Mouse (Mus musculus): ENCODE data around the gene Prmt6. TPM values are rescaled to one million over a fixed set of nuclear protein-coding genes. Genes with fewer than 3 reads are reported as not detected.

Gene Prmt6
- 19.8 and 21.6 TPM in 2 replicates for polyA plus RNA-seq (2015; fragmentation: Nextera tagmentation; extraction: Ambion mirVana)

- H3K27me3 ChIP-seq: no peaks in the 10 kb centered on the region
- H3K4me3 ChIP-seq (replicated peaks): peak within 1 kb of the TSS; percentile 94
- peaks cover 15% of the 10 kb centered on the region for H3K4me1 ChIP-seq
- peak within 1 kb of the TSS; percentile 74 for H3K4me2 ChIP-seq (replicated peaks)
- WGBS: 17% methylated on average over 37 of the region's 38 CpGs
- peak within 1 kb of the TSS; percentile 94 for H3K27ac ChIP-seq (replicated peaks)
- peak within 1 kb of the TSS; percentile 90 for H3K9ac ChIP-seq
- peak; percentile 92 for ATAC-seq (ENCODE audit: insufficient number of reproducible peaks, low FRiP score, low TSS enrichment, low read depth)
- no peaks in the 10 kb centered on the region for H3K9me3 ChIP-seq (replicated peaks)
- peaks cover 16% of the 10 kb centered on the region for H3K36me3 ChIP-seq
Measured at GRCm38 (mm10) chr3:110250839-110251700, at the start of gene Prmt6. Gene Prmt6 (minus strand): TSS chr3:110250998.

GRCm38 (mm10) chr3:110290485-110291045, 39.8 kb upstream of the Prmt6 start:
- Histone ChIP-seq H3K4me1 (no peaks in the 10 kb centered on the region), H3K27me3 (no peaks in the 10 kb centered on the region), H3K4me2 (replicated peaks) (no peak overlapping the region), H3K27ac (replicated peaks) (no peak overlapping the region), H3K36me3 (no peaks in the 10 kb centered on the region), H3K4me3 (replicated peaks) (no peak overlapping the region), H3K9ac (no peak overlapping the region), H3K9me3 (replicated peaks) (no peaks in the 10 kb centered on the region)
- no peak for ATAC-seq (ENCODE audit: insufficient number of reproducible peaks, low FRiP score, low TSS enrichment, low read depth)
- 40% methylated on average over 8 of the region's 8 CpGs for WGBS

GRCm38 (mm10) chr3:110282651-110283050, 31.9 kb upstream of the Prmt6 start:
- Histone ChIP-seq H3K4me3 (replicated peaks) (no peak overlapping the region), H3K27ac (replicated peaks) (no peak overlapping the region), H3K9me3 (replicated peaks) (no peaks in the 10 kb centered on the region), H3K27me3 (no peaks in the 10 kb centered on the region), H3K4me2 (replicated peaks) (no peak overlapping the region), H3K36me3 (no peaks in the 10 kb centered on the region), H3K4me1 (no peaks in the 10 kb centered on the region), H3K9ac (no peak overlapping the region)
- no peak for ATAC-seq (ENCODE audit: insufficient number of reproducible peaks, low FRiP score, low TSS enrichment, low read depth)
- WGBS: 82% methylated on average over 5 of the region's 5 CpGs

GRCm38 (mm10) chr3:110267790-110268189, 17.0 kb upstream of the Prmt6 start:
- H3K9ac ChIP-seq: no peak overlapping the region
- no peaks in the 10 kb centered on the region for H3K36me3 ChIP-seq
- ATAC-seq (ENCODE audit: insufficient number of reproducible peaks, low FRiP score, low TSS enrichment, low read depth): no peak
- H3K4me3 ChIP-seq (replicated peaks): no peak overlapping the region
- WGBS: 33% methylated on average over 2 of the region's 2 CpGs
- no peaks in the 10 kb centered on the region for H3K9me3 ChIP-seq (replicated peaks)
- no peaks in the 10 kb centered on the region for H3K4me1 ChIP-seq
- no peak overlapping the region for H3K4me2 ChIP-seq (replicated peaks)
- H3K27ac ChIP-seq (replicated peaks): no peak overlapping the region
- H3K27me3 ChIP-seq: no peaks in the 10 kb centered on the region

- H3K9me3 ChIP-seq (replicated peaks): no peaks in the 10 kb centered on the region
- ATAC-seq (ENCODE audit: insufficient number of reproducible peaks, low FRiP score, low TSS enrichment, low read depth): no peak
- no peaks in the 10 kb centered on the region for H3K27me3 ChIP-seq
- H3K4me3 ChIP-seq (replicated peaks): no peak overlapping the region
- H3K27ac ChIP-seq (replicated peaks): no peak overlapping the region
- no peak overlapping the region for H3K4me2 ChIP-seq (replicated peaks)
- peaks cover 15% of the 10 kb centered on the region for H3K4me1 ChIP-seq
- H3K9ac ChIP-seq: no peak overlapping the region
- WGBS: 90% methylated on average over 4 of the region's 4 CpGs
- H3K36me3 ChIP-seq: no peaks in the 10 kb centered on the region
Measured at GRCm38 (mm10) chr3:110253105-110253504, 2.3 kb upstream of the Prmt6 start.

GRCm38 (mm10) chr3:110249891-110250838, 633 bp downstream of the Prmt6 start:
- H3K36me3 ChIP-seq: peaks cover 16% of the 10 kb centered on the region
- H3K4me1 ChIP-seq: peaks cover 15% of the 10 kb centered on the region
- WGBS: under 1% methylated on average over 89 of the region's 89 CpGs
- peak overlapping the region; percentile 74 for H3K4me2 ChIP-seq (replicated peaks)
- H3K27ac ChIP-seq (replicated peaks): peak overlapping the region; percentile 94
- peak overlapping the region; percentile 90 for H3K9ac ChIP-seq
- ATAC-seq (ENCODE audit: insufficient number of reproducible peaks, low FRiP score, low TSS enrichment, low read depth): peak; percentile 85
- peak overlapping the region; percentile 94 for H3K4me3 ChIP-seq (replicated peaks)
- H3K9me3 ChIP-seq (replicated peaks): no peaks in the 10 kb centered on the region
- no peaks in the 10 kb centered on the region for H3K27me3 ChIP-seq

GRCm38 (mm10) chr3:110236819-110237463, 13.9 kb downstream of the Prmt6 start:
- H3K9ac ChIP-seq: no peak overlapping the region
- no peak overlapping the region for H3K4me3 ChIP-seq (replicated peaks)
- WGBS: 77% methylated on average over 1 of the region's 1 CpGs
- no peaks in the 10 kb centered on the region for H3K27me3 ChIP-seq
- no peak for ATAC-seq (ENCODE audit: insufficient number of reproducible peaks, low FRiP score, low TSS enrichment, low read depth)
- H3K4me2 ChIP-seq (replicated peaks): no peak overlapping the region
- no peaks in the 10 kb centered on the region for H3K4me1 ChIP-seq
- no peak overlapping the region for H3K27ac ChIP-seq (replicated peaks)
- no peaks in the 10 kb centered on the region for H3K36me3 ChIP-seq
- H3K9me3 ChIP-seq (replicated peaks): no peaks in the 10 kb centered on the region

Other genes with a start within 250 kb of the Prmt6 start
- gene Ntng1, start 107.0 kb downstream of the Prmt6 start, polyA plus RNA-seq (2015; fragmentation: Nextera tagmentation; extraction: Ambion mirVana): 3.3 and 4.7 TPM in 2 replicates